Comparison of ENCODE assay signal across 24 mouse cellular contexts in genomic region chr14:122305132-122305531, GRCm38 (mm10).
DNase-seq lines count a peak whose midpoint lies in the region; ATAC-seq lines count a peak whose summit lies in the region.
"Had no signal": no experiment of that assay in that cellular context is flagged by ENCODE, and none has a peak within 500 bp of the region (broad histone marks: within the 10 kb centered on the region; RNA-seq: fewer than 3 reads in every experiment).

No protein-coding gene starts in this region.

- no peaks in the 10 kb centered on the region for H3K27me3 ChIP-seq in hindbrain, embryonic 14.5 days (ENCODE audit: control insufficient read depth, insufficient read depth, low read length)
- no peaks in the 10 kb centered on the region for H3K27me3 ChIP-seq in hindbrain, embryonic 11.5 days (ENCODE audit: control insufficient read depth, insufficient read depth, low read length)
- no peaks in the 10 kb centered on the region for H3K27me3 ChIP-seq in midbrain, embryonic 14.5 days (ENCODE audit: control insufficient read depth, insufficient read depth, low read length)
- H3K27me3 ChIP-seq in midbrain, embryonic 13.5 days: peaks cover 17% of the 10 kb centered on the region
- H3K27me3 ChIP-seq: embryonic facial prominence, embryonic 12.5 days; neural tube, embryonic 13.5 days had no signal

- peak; percentile 41 for DNase-seq in hindbrain, embryonic 14.5 days (ENCODE audit: low spot score)
- no peak for DNase-seq in hindbrain, embryonic 11.5 days (ENCODE audit: low spot score)
- DNase-seq in midbrain, embryonic 14.5 days: peak; percentile 68
- DNase-seq in brain, adult 2 months (ENCODE audit: low read depth, low spot score): peak; percentile 36
- DNase-seq in mesoderm, embryonic 11.5 days (ENCODE audit: low read depth, low spot score): peak; percentile 30
- DNase-seq in ovary, postnatal 10 days (ENCODE audit: low spot score): no peak
- no peak for DNase-seq in thymus, postnatal 4 days
- DNase-seq: cerebellum, adult 9-10 months; gastrocnemius, postnatal 25 days; heart, adult 2 months; heart, postnatal 36 days; kidney, adult 9 months; kidney, postnatal 4 days; layer of hippocampus, postnatal 36 days; liver, postnatal 0 days; lung, postnatal 10 days; spleen, adult 18-20 months; thymus, adult 18-20 months had no signal

- H3K4me1 ChIP-seq in hindbrain, embryonic 14.5 days (replicated peaks; ENCODE audit: control insufficient read depth, insufficient read depth, low read length): 0 out of 2 replicates have a peak, but pooled peaks cover 6% of the 10 kb centered on the region
- H3K4me1 ChIP-seq in hindbrain, embryonic 11.5 days (replicated peaks; ENCODE audit: control insufficient read depth, insufficient read depth, low read length): no peaks in the 10 kb centered on the region
- 0 out of 2 replicates have a peak, but pooled peaks cover 8% of the 10 kb centered on the region for H3K4me1 ChIP-seq in midbrain, embryonic 14.5 days (ENCODE audit: control insufficient read depth, insufficient read depth, low read length)
- H3K4me1 ChIP-seq in midbrain, embryonic 13.5 days (replicated peaks): peaks cover 9% of the 10 kb centered on the region; the same call in 1 of the 2 replicates
- H3K4me1 ChIP-seq: limb, embryonic 10.5 days had no signal

- 41% methylated on average over 8 of the region's 8 CpGs for WGBS in hindbrain, embryonic 14.5 days
- whole genome bisulfite sequencing in hindbrain, embryonic 11.5 days: 64% methylated on average over 8 of the region's 8 CpGs
- 48% methylated on average over 8 of the region's 8 CpGs for WGBS in midbrain, embryonic 14.5 days
- WGBS in midbrain, embryonic 13.5 days: 47% methylated on average over 8 of the region's 8 CpGs

- no peak overlapping the region for H3K4me2 ChIP-seq in hindbrain, embryonic 14.5 days (replicated peaks)
- no peak overlapping the region for H3K4me2 ChIP-seq in hindbrain, embryonic 11.5 days (replicated peaks; ENCODE audit: low read depth, low read length)
- H3K4me2 ChIP-seq in midbrain, embryonic 14.5 days (ENCODE audit: low read length): no peak overlapping the region
- H3K4me2 ChIP-seq in midbrain, embryonic 13.5 days (replicated peaks): no peak overlapping the region
- H3K4me2 ChIP-seq: embryonic facial prominence, embryonic 12.5 days; neural tube, embryonic 13.5 days had no signal

- H3K9ac ChIP-seq in hindbrain, embryonic 14.5 days: no peak overlapping the region
- H3K9ac ChIP-seq in hindbrain, embryonic 11.5 days (ENCODE audit: low read depth, low read length): no peak overlapping the region
- no peak overlapping the region for H3K9ac ChIP-seq in midbrain, embryonic 14.5 days (replicated peaks; ENCODE audit: low read length)
- no peak overlapping the region for H3K9ac ChIP-seq in midbrain, embryonic 13.5 days (replicated peaks)
- H3K9ac ChIP-seq: embryonic facial prominence, embryonic 12.5 days; liver, postnatal 0 days; neural tube, embryonic 13.5 days had no signal

- H3K4me3 ChIP-seq in hindbrain, embryonic 14.5 days (replicated peaks; ENCODE audit: low read length): no peak overlapping the region
- H3K4me3 ChIP-seq in hindbrain, embryonic 11.5 days (ENCODE audit: low read depth, low read length): no peak overlapping the region
- H3K4me3 ChIP-seq in midbrain, embryonic 14.5 days (replicated peaks; ENCODE audit: low read depth, low read length): no peak overlapping the region
- no peak overlapping the region for H3K4me3 ChIP-seq in midbrain, embryonic 13.5 days (replicated peaks)
- H3K4me3 ChIP-seq: embryonic facial prominence, embryonic 12.5 days; erythroblast, embryonic 14.5 days; heart, adult 2 months; limb, embryonic 10.5 days; neural tube, embryonic 13.5 days had no signal

- no peak overlapping the region for H3K27ac ChIP-seq in hindbrain, embryonic 14.5 days
- no peak overlapping the region for H3K27ac ChIP-seq in hindbrain, embryonic 11.5 days (ENCODE audit: low read depth, low read length)
- no peak overlapping the region for H3K27ac ChIP-seq in midbrain, embryonic 14.5 days (replicated peaks; ENCODE audit: low read depth, low read length)
- no peak overlapping the region for H3K27ac ChIP-seq in midbrain, embryonic 13.5 days
- H3K27ac ChIP-seq: embryonic facial prominence, embryonic 12.5 days; heart, adult 2 months; limb, embryonic 10.5 days; neural tube, embryonic 13.5 days had no signal

- H3K36me3 ChIP-seq in hindbrain, embryonic 14.5 days (replicated peaks; ENCODE audit: control insufficient read depth, insufficient read depth): no peaks in the 10 kb centered on the region
- no peaks in the 10 kb centered on the region for H3K36me3 ChIP-seq in hindbrain, embryonic 11.5 days (ENCODE audit: control insufficient read depth, insufficient read depth, low read length)
- H3K36me3 ChIP-seq in midbrain, embryonic 14.5 days (ENCODE audit: control insufficient read depth, insufficient read depth, low read length): no peaks in the 10 kb centered on the region
- H3K36me3 ChIP-seq in midbrain, embryonic 13.5 days: no peaks in the 10 kb centered on the region
- H3K36me3 ChIP-seq: embryonic facial prominence, embryonic 12.5 days; limb, embryonic 10.5 days; neural tube, embryonic 13.5 days had no signal

- no peaks in the 10 kb centered on the region for H3K9me3 ChIP-seq in hindbrain, embryonic 14.5 days (ENCODE audit: control insufficient read depth, low read length)
- no peaks in the 10 kb centered on the region for H3K9me3 ChIP-seq in hindbrain, embryonic 11.5 days (ENCODE audit: control insufficient read depth, low read length)
- no peaks in the 10 kb centered on the region for H3K9me3 ChIP-seq in midbrain, embryonic 14.5 days (ENCODE audit: control insufficient read depth, low read length)
- H3K9me3 ChIP-seq in midbrain, embryonic 13.5 days: no peaks in the 10 kb centered on the region
- H3K9me3 ChIP-seq: embryonic facial prominence, embryonic 12.5 days; limb, embryonic 10.5 days; neural tube, embryonic 13.5 days had no signal

- ATAC-seq in hindbrain, embryonic 14.5 days (ENCODE audit: low FRiP score): no peak
- ATAC-seq in hindbrain, embryonic 11.5 days (ENCODE audit: low FRiP score): no peak
- no peak for ATAC-seq in midbrain, embryonic 14.5 days (ENCODE audit: low FRiP score, low TSS enrichment)
- ATAC-seq in midbrain, embryonic 13.5 days: no peak
- ATAC-seq: inflammation-experienced regulatory T-cells, adult 6 months; liver, postnatal 0 days had no signal

Comparison
In these comparisons a context has a peak if more than half of its experiments do, and no peak if none do; other contexts are left out.
1. DNase-seq: peak in hindbrain, embryonic 14.5 days (single experiment), midbrain, embryonic 14.5 days (single experiment), brain, adult 2 months (single experiment) and mesoderm, embryonic 11.5 days (single experiment); none in hindbrain, embryonic 11.5 days (single experiment), ovary, postnatal 10 days (single experiment) and thymus, postnatal 4 days (single experiment).